Mouse (Mus musculus): Measurements from ENCODE around the gene Pnpla5. TPM values are rescaled to one million over a fixed set of nuclear protein-coding genes. Genes with fewer than 3 reads are reported as not detected.

Pnpla5 gene
- total RNA-seq, 2 experiments from 2014 or later, result not detected

DNA sequence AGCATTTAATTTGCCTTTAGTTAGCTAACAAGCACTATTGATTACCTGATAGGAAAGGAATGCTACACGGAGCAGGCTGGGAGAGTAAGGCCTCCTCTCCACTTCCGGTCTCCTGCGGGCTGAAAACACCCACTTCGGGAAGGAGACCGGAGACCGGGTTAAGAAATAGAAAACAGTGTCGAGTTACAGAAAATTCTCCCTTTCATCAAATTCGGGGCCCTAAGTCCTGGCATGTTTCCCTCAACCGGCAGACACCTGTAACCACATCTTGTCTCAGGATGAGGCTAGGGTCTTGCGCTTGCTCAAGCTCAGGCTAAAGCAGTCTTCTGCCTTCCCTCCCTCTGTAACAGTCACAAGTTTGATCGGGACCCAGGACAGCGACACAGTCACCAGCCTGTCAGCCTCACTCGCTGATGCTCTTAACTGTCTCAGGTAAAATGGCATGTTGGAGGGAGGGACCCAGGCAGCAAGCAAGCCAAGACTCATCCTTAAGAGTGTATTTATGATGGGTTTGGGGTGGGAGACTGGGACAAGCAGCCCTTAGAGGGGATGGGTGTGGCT, 52.8 kb downstream of the Pnpla5 start:
- no peak for DNase-seq (ENCODE audit: low spot score in 2 of 2)

GRCm38 (mm10) chr15:84069455-84070050, 53.4 kb downstream of the Pnpla5 start:
- no peak for DNase-seq (ENCODE audit: low spot score in 2 of 2)

DNA sequence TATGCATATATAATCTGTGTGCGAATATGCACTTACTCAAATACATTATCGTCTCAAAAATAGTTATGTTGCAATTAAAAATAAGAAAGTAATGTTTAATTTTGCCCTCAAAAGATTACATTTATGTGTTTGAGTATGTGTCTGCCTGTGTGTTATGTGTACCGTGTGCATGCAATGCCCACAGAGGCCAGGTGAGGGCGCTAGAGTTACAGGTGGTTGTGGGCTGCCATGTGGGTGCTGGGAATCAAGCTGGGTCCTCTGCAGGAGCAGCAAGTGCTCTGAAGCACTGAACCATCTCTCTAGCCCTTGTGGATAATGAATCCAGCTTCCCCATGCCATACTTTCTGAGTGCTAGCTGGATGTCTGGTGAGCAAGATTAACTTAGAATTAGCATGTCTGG, 57.3 kb downstream of the Pnpla5 start:
- no peak for DNase-seq (ENCODE audit: low spot score in 2 of 2)

DNA sequence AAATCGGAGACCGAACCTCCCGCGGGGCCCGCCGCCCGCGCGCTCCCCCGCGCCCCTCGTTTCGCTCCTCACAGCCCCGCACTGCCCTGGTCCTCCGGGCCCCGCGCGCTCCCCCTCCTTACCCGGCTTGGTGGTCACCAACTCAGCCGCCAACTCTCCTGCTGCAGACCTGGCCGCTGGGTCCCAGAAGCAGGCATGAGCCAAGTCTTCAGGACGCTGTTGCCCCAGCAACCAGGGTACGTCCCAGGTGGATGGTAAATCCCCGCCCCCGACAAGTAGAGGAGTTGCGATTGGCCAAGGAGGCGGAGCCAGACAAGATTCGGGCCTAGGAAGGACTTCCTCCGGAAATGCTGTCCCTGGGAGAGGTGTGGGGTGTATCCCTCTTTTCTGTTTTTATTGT, 57.8 kb downstream of the Pnpla5 start, which contains the start of gene Efcab6:
TSS of gene Efcab6 (minus strand) at position 240 of the 400 bp plus-strand sequence.
- peak; percentile 65 to 79 for DNase-seq (ENCODE audit: low spot score in 2 of 2)

Small RNA genes lying within 50 kb of the gene (microRNA-seq; reads per million reads assigned to microRNA genes)
- 0 reads per million in 2 experiments for gene Mir6392

Other genes with a start within 250 kb of the Pnpla5 start
- 10 to 100 TPM; 12.3 to 14.1 TPM for gene Efcab6, start 57.8 kb downstream of the Pnpla5 start, total RNA-seq (2021)
- 100 to 1,000 TPM; 449 to 474 TPM for gene Sult4a1, start 17.4 kb downstream of the Pnpla5 start, total RNA-seq (2021)
- gene Pnpla3, start 44.7 kb upstream of the Pnpla5 start, total RNA-seq (2021), result 10 to 100 TPM in 1 of 2 experiments, 1 to 10 TPM in 1; 7.9 to 13.6 TPM
- 100 to 1,000 TPM; 102 to 117 TPM for gene Samm50, start 69.1 kb upstream of the Pnpla5 start, total RNA-seq (2021)
- gene Parvb, start 108.9 kb upstream of the Pnpla5 start, total RNA-seq (2021), result 10 to 100 TPM; 14.7 to 24.5 TPM
- gene Parvg, start 200.9 kb upstream of the Pnpla5 start, total RNA-seq (2021), result 10 to 100 TPM; 12.5 to 14.9 TPM